Mouse (Mus musculus) midbrain, embryonic 11.5 days (tissue): ENCODE data around the gene Etv6. TPM values are rescaled to one million over a fixed set of nuclear protein-coding genes. Genes with fewer than 3 reads are reported as not detected.
A peak's percentile ranks its signal among the peaks of the same experiment; 100 is the strongest.

Experiments
- ATAC-seq: fragments of 200-750 bp; cut with Nextera tagmentation; 2 replicates; pipeline ENCODE4 v1.8.0; 2017; ENCODE audit warnings: moderate TSS enrichment, moderate library complexity; ENCODE audit not compliant: low FRiP score
- DNase-seq: peaks from one replicate; pipeline ENCODE4 v3.0.0; 2015; ENCODE audit warnings: low spot score; ENCODE audit errors: missing footprints
- H3K27ac ChIP-seq: fragments of 300-500 bp; sonication (generic); 2 replicates; pipeline ENCODE4 v1.5.1; 2014; ENCODE audit warnings: low read depth, low read length
- H3K27me3 ChIP-seq: fragments of 300-500 bp; sonication (generic); 2 replicates; pipeline ENCODE4 v1.6.1; 2014; ENCODE audit warnings: mild to moderate bottlenecking, low read length, moderate library complexity, mixed read lengths; ENCODE audit not compliant: control insufficient read depth, insufficient read depth
- H3K36me3 ChIP-seq: fragments of 300-500 bp; sonication (generic); 2 replicates; pipeline ENCODE4 v1.6.1; 2014; ENCODE audit warnings: mild to moderate bottlenecking, low read length, moderate library complexity, mixed read lengths; ENCODE audit not compliant: control insufficient read depth, insufficient read depth
- H3K4me1 ChIP-seq: fragments of 300-500 bp; sonication (generic); 2 replicates; pipeline ENCODE4 v1.6.1; 2014; ENCODE audit warnings: low read length; ENCODE audit not compliant: control insufficient read depth, insufficient read depth
- H3K4me2 ChIP-seq: fragments of 300-500 bp; sonication (generic); 2 replicates; pipeline ENCODE4 v1.6.1; 2014; ENCODE audit warnings: mild to moderate bottlenecking, moderate library complexity
- H3K4me3 ChIP-seq: fragments of 300-500 bp; sonication (generic); 2 replicates; pipeline ENCODE4 v1.5.1; 2014; ENCODE audit warnings: low read depth, low read length
- H3K9ac ChIP-seq: fragments of 300-500 bp; sonication (generic); 2 replicates; pipeline ENCODE4 v1.6.1; 2014; ENCODE audit warnings: low read length
- H3K9me3 ChIP-seq: fragments of 300-500 bp; sonication (generic); 2 replicates; pipeline ENCODE4 v1.6.1; 2016; ENCODE audit warnings: low read length; ENCODE audit not compliant: control insufficient read depth
- WGBS: fragments of 180-500 bp; shearing (Covaris S2); extraction: QIAGEN DNeasy Blood & Tissue Kit; methylation state at CpG from one replicate; pipeline ENCODE4 v1.1.7; 2014; 5-methylcytosine and 5-hydroxymethylcytosine counted together
- polyA plus RNA-seq: library from polyadenylated mRNA; unstranded; fragments of >200 nt; fragmentation: Nextera tagmentation; extraction: Ambion mirVana; gene quantifications from 2 replicates; pipeline ENCODE4 v1.2.1, GENCODE M21; 2014

Etv6 gene
- polyA plus RNA-seq, 1 experiment from 2014 or later, result 14.0 TPM

- Histone ChIP-seq H3K9ac (no peak overlapping the region), H3K4me3 (no peak overlapping the region), H3K36me3 (no peaks in the 10 kb centered on the region), H3K27me3 (no peaks in the 10 kb centered on the region), H3K4me1 (peaks cover 9% of the 10 kb centered on the region), H3K27ac (no peak overlapping the region), H3K9me3 (no peaks in the 10 kb centered on the region), H3K4me2 (no peak overlapping the region)
- DNase-seq (no peak), ATAC-seq (no peak)
- 86% methylated on average over 3 of the region's 3 CpGs for WGBS
These were observed 108.2 kb downstream of the Etv6 start for GRCm38 (mm10) chr6:134143649-134144097.

- Histone ChIP-seq H3K4me1 (peaks cover 9% of the 10 kb centered on the region), H3K27ac (no peak overlapping the region), H3K36me3 (no peaks in the 10 kb centered on the region), H3K4me3 (no peak overlapping the region), H3K9me3 (no peaks in the 10 kb centered on the region), H3K4me2 (no peak overlapping the region), H3K27me3 (no peaks in the 10 kb centered on the region), H3K9ac (no peak overlapping the region)
- WGBS, result 78% methylated on average over 15 of the region's 15 CpGs
- DNase-seq, result no peak
- no peak for ATAC-seq
These were observed 109.0 kb downstream of the Etv6 start for GRCm38 (mm10) chr6:134144231-134145130.

GRCm38 (mm10) chr6:134147596-134148442 lies 112.3 kb downstream of the Etv6 start:
- WGBS, result 67% methylated on average over 22 of the region's 22 CpGs
- Histone ChIP-seq H3K4me2 (no peak overlapping the region), H3K9me3 (no peaks in the 10 kb centered on the region), H3K27ac (no peak overlapping the region), H3K4me3 (no peak overlapping the region), H3K27me3 (no peaks in the 10 kb centered on the region), H3K36me3 (no peaks in the 10 kb centered on the region), H3K9ac (no peak overlapping the region), H3K4me1 (peaks cover 9% of the 10 kb centered on the region)
- ATAC-seq (no peak), DNase-seq (no peak)

GRCm38 (mm10) chr6:134148443-134148942 lies 113.0 kb downstream of the Etv6 start:
- H3K4me3 ChIP-seq, result no peak overlapping the region
- ATAC-seq, result 0 out of 2 replicates have a peak, but pooled peaks have one; percentile 16
- H3K27ac ChIP-seq, result no peak overlapping the region
- H3K27me3 ChIP-seq, result no peaks in the 10 kb centered on the region
- no peaks in the 10 kb centered on the region for H3K9me3 ChIP-seq
- H3K4me2 ChIP-seq, result no peak overlapping the region
- peaks cover 9% of the 10 kb centered on the region for H3K4me1 ChIP-seq
- WGBS, result 50% methylated on average over 7 of the region's 7 CpGs
- no peak for DNase-seq
- H3K9ac ChIP-seq, result no peak overlapping the region
- H3K36me3 ChIP-seq, result no peaks in the 10 kb centered on the region

- H3K4me3 ChIP-seq, result no peak overlapping the region
- no peaks in the 10 kb centered on the region for H3K27me3 ChIP-seq
- H3K4me1 ChIP-seq, result peaks cover 9% of the 10 kb centered on the region
- no peak overlapping the region for H3K27ac ChIP-seq
- no peaks in the 10 kb centered on the region for H3K9me3 ChIP-seq
- no peak overlapping the region for H3K9ac ChIP-seq
- no peak for DNase-seq
- no peak overlapping the region for H3K4me2 ChIP-seq
- ATAC-seq, result no peak
- H3K36me3 ChIP-seq, result no peaks in the 10 kb centered on the region
- 97% methylated on average over 7 of the region's 7 CpGs for WGBS
These were observed 114.1 kb downstream of the Etv6 start for GRCm38 (mm10) chr6:134149606-134150005.

GRCm38 (mm10) chr6:134151022-134151680 lies 115.7 kb downstream of the Etv6 start:
- no peak overlapping the region for H3K4me2 ChIP-seq
- H3K27ac ChIP-seq, result no peak overlapping the region
- H3K27me3 ChIP-seq, result no peaks in the 10 kb centered on the region
- DNase-seq, result no peak
- WGBS, result 82% methylated on average over 15 of the region's 15 CpGs
- no peaks in the 10 kb centered on the region for H3K9me3 ChIP-seq
- H3K4me3 ChIP-seq, result no peak overlapping the region
- H3K9ac ChIP-seq, result no peak overlapping the region
- no peaks in the 10 kb centered on the region for H3K36me3 ChIP-seq
- H3K4me1 ChIP-seq, result peaks cover 18% of the 10 kb centered on the region
- no peak for ATAC-seq

GRCm38 (mm10) chr6:134151853-134152505 lies 116.5 kb downstream of the Etv6 start:
- Histone ChIP-seq H3K4me1 (peaks cover 27% of the 10 kb centered on the region), H3K36me3 (no peaks in the 10 kb centered on the region), H3K4me2 (no peak overlapping the region), H3K4me3 (no peak overlapping the region), H3K27me3 (no peaks in the 10 kb centered on the region), H3K9me3 (no peaks in the 10 kb centered on the region), H3K9ac (no peak overlapping the region), H3K27ac (no peak overlapping the region)
- 74% methylated on average over 9 of the region's 9 CpGs for WGBS
- DNase-seq, result no peak
- ATAC-seq, result no peak

- Histone ChIP-seq H3K27ac (no peak overlapping the region), H3K4me3 (no peak overlapping the region), H3K9ac (no peak overlapping the region), H3K4me1 (peaks cover 29% of the 10 kb centered on the region), H3K27me3 (no peaks in the 10 kb centered on the region), H3K36me3 (no peaks in the 10 kb centered on the region), H3K9me3 (no peaks in the 10 kb centered on the region), H3K4me2 (no peak overlapping the region)
- DNase-seq (no peak), ATAC-seq (no peak)
- WGBS, result 91% methylated on average over 6 of the region's 6 CpGs
These were observed 117.0 kb downstream of the Etv6 start for GRCm38 (mm10) chr6:134152539-134152938.
